Mouse (Mus musculus): ENCODE results near the gene Spag9. TPM values are rescaled to one million over a fixed set of nuclear protein-coding genes. Genes with fewer than 3 reads are reported as not detected.

Spag9 gene
- polyA plus RNA-seq, 1 experiment from 2014 or later = 17.8 TPM

DNA sequence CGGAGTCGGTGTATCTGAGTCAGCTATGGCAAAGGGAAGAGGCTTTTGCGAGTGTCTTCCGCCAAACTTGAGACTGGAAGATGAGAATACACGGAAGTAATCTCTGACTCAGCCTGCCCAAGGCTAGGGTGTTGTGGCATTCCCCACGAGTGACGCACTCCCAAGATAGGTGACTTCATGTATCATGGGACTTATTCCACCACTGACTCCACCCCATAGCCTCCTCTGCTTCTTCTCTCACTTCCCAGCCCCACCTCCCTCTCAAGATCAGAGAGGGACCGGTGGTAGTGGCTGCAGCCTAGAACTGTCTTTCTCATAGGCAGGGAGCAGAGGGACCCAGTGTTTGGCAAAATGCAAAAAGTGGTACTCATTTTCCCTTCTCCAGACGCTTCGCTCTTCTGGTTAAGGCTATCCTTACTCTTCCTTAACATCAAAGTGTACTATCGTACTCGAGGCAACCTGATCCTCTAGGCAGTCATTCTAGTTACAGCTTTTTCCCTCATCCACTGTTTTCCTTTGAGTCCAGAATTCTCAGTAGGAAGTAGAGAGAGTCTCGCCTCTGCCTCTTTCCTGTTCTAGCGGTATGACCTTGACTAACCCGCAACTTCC lies 676 bp upstream of the Spag9 start:
- peaks cover 20% of the 10 kb centered on the region for H3K4me1 ChIP-seq (ENCODE audit: control insufficient read depth, insufficient read depth, low read length)
- peak overlapping the region; percentile 100 for H3K27ac ChIP-seq (ENCODE audit: low read length)
- no peaks in the 10 kb centered on the region for H3K36me3 ChIP-seq (ENCODE audit: control insufficient read depth, insufficient read depth, low read length)
- no peaks in the 10 kb centered on the region for H3K27me3 ChIP-seq (replicated peaks; ENCODE audit: control insufficient read depth, insufficient read depth, low read length)
- ATAC-seq = peak; percentile 78
- peak overlapping the region; percentile 95 for H3K9ac ChIP-seq (ENCODE audit: low read depth, low read length)
- peak overlapping the region; percentile 99 for H3K4me3 ChIP-seq (ENCODE audit: low read length)
- peak overlapping the region; percentile 82 for H3K4me2 ChIP-seq (ENCODE audit: low read depth, low read length)
- 3% methylated on average over 15 of the region's 15 CpGs for WGBS
- H3K9me3 ChIP-seq (ENCODE audit: control insufficient read depth, low read length) = no peaks in the 10 kb centered on the region

DNA sequence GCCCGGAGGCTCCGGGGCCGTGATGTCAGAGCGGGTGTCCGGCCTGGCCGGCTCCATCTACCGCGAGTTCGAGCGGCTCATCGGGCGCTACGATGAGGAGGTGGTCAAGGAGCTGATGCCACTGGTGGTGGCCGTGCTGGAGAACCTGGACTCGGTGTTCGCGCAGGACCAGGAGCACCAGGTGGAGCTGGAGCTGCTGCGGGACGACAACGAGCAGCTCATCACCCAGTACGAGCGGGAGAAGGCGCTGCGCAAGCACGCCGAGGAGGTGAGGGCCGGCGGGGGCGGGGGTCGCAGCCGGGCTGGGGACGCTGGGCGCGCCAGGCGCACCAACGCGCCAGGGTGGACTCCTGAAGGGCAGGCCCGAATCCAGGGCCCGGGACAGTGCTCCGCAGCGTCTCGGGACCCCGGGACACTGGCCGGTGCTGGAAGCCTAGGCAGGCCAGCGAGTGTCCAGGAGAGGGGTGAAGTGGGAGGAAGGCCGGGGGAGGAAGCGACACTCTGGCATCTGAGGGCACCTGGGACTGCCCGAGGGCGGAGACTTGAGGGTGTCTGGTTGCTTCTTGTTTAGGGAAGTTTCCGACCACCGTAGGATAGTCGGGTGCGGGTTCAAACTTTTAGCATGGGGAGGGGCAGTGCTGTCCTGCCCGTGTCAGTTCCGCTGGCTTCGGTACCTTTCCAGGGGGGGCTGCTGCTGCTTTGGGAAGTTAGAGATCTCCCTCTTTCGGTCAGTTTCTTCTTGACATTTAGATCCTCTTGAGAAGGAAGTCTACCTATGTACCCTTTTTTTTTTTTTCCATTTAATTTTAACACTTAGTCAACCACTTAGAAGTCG lies 632 bp downstream of the Spag9 start:
- WGBS = under 1% methylated on average over 58 of the region's 58 CpGs
- Histone ChIP-seq H3K4me1 (ENCODE audit: control insufficient read depth, insufficient read depth, low read length) (peaks cover 20% of the 10 kb centered on the region), H3K36me3 (ENCODE audit: control insufficient read depth, insufficient read depth, low read length) (no peaks in the 10 kb centered on the region), H3K27me3 (replicated peaks; ENCODE audit: control insufficient read depth, insufficient read depth, low read length) (no peaks in the 10 kb centered on the region), H3K4me2 (ENCODE audit: low read depth, low read length) (peak overlapping the region; percentile 80), H3K9me3 (ENCODE audit: control insufficient read depth, low read length) (no peaks in the 10 kb centered on the region), H3K4me3 (ENCODE audit: low read length) (peak overlapping the region; percentile 99), H3K9ac (ENCODE audit: low read depth, low read length) (peak overlapping the region; percentile 95), H3K27ac (ENCODE audit: low read length) (peak overlapping the region; percentile 97)
- ATAC-seq = peak; percentile 39

DNA sequence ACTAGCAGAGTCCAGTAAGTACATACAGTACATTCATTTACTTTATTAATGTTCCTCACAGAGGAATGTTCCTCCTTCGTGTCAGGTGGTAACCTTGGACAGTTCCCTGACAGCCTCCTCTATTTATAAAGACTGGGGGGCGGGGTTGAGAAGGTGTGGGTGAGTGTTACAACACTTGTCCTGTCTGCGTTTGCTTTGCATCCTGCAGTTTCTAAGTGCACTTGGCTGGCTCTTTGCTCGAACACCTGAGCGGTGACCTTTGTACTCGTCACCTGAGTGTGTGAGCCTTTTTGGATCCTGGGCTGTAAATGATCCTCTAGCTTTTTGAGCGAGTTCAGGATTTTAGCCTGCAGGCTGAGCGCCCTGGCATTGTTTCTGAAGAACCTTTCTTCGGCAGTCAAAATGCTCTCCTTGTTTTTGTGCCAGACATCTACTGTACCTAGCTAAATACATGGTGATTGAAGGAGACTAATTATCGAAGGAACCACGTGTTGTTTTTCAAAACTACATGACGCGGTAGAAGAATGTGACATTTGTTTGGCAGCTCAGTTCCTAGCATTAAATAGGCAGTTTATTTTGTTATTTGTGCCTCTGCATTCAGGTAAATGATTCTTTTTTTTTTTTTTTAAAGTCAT lies 1.4 kb downstream of the Spag9 start:
- 28% methylated on average over 13 of the region's 13 CpGs for WGBS
- H3K9me3 ChIP-seq (ENCODE audit: control insufficient read depth, low read length) = no peaks in the 10 kb centered on the region
- H3K36me3 ChIP-seq (ENCODE audit: control insufficient read depth, insufficient read depth, low read length) = no peaks in the 10 kb centered on the region
- H3K27ac ChIP-seq (ENCODE audit: low read length) = peak overlapping the region; percentile 57; the same call in 1 of the 2 replicates
- peak; percentile 23 for ATAC-seq
- H3K4me2 ChIP-seq (ENCODE audit: low read depth, low read length) = peak overlapping the region; percentile 80
- H3K4me1 ChIP-seq (ENCODE audit: control insufficient read depth, insufficient read depth, low read length) = peaks cover 20% of the 10 kb centered on the region
- no peaks in the 10 kb centered on the region for H3K27me3 ChIP-seq (replicated peaks; ENCODE audit: control insufficient read depth, insufficient read depth, low read length)
- peak overlapping the region; percentile 99 for H3K4me3 ChIP-seq (ENCODE audit: low read length)
- peak overlapping the region; percentile 36; the same call in 1 of the 2 replicates for H3K9ac ChIP-seq (ENCODE audit: low read depth, low read length)

DNA sequence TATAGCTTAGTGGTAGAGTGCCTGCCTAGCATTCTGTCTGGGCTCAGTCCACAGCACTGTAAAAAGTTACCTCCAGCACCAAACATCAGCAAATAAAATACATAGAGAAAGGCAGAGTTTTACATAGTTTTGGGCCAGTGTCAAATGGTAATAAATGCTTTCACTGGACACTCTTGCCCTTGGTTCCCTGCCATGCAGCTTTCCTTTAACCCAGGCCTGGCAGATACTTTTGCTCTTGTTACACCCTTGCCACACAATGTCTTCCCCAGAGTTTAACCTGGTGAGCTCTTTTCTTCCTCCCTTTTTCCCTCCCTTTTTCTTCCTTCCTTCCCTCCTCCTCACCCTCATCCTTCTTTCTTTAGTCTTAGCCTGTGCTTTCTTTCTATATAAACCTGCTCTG lies 3.4 kb downstream of the Spag9 start:
- ATAC-seq = no peak
- Histone ChIP-seq H3K27me3 (replicated peaks; ENCODE audit: control insufficient read depth, insufficient read depth, low read length) (no peaks in the 10 kb centered on the region), H3K4me2 (ENCODE audit: low read depth, low read length) (no peak overlapping the region), H3K36me3 (ENCODE audit: control insufficient read depth, insufficient read depth, low read length) (no peaks in the 10 kb centered on the region), H3K27ac (ENCODE audit: low read length) (no peak overlapping the region), H3K9me3 (ENCODE audit: control insufficient read depth, low read length) (no peaks in the 10 kb centered on the region), H3K4me3 (ENCODE audit: low read length) (no peak overlapping the region), H3K9ac (ENCODE audit: low read depth, low read length) (no peak overlapping the region), H3K4me1 (ENCODE audit: control insufficient read depth, insufficient read depth, low read length) (peaks cover 20% of the 10 kb centered on the region)

DNA sequence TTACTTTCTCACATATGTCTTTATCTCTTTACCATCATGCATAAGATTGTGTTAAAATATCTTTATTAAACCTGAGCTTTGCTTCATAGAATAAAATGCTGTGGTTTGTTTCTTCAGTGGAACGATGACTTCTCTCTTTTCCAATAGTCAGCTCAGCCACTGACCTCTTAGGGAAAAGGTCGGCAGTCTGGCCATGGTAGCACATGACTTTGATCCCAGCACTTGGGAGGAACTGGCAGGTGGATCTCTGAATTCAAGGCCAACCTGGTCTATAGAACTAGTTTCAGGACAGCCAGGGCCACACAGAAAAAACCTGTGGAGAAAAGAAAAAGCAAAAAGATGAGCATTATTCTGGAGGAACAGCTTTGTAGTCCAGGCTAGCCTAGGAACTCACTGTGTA lies 7.5 kb downstream of the Spag9 start:
- no peak overlapping the region for H3K9ac ChIP-seq (ENCODE audit: low read depth, low read length)
- WGBS = 89% methylated on average over 2 of the region's 2 CpGs
- H3K27ac ChIP-seq (ENCODE audit: low read length) = no peak overlapping the region
- no peak for ATAC-seq
- H3K4me3 ChIP-seq (ENCODE audit: low read length) = no peak overlapping the region
- H3K4me1 ChIP-seq (ENCODE audit: control insufficient read depth, insufficient read depth, low read length) = peaks cover 4% of the 10 kb centered on the region; the same call in 1 of the 2 replicates
- H3K9me3 ChIP-seq (ENCODE audit: control insufficient read depth, low read length) = no peaks in the 10 kb centered on the region
- H3K36me3 ChIP-seq (ENCODE audit: control insufficient read depth, insufficient read depth, low read length) = no peaks in the 10 kb centered on the region
- H3K4me2 ChIP-seq (ENCODE audit: low read depth, low read length) = no peak overlapping the region
- H3K27me3 ChIP-seq (replicated peaks; ENCODE audit: control insufficient read depth, insufficient read depth, low read length) = no peaks in the 10 kb centered on the region

DNA sequence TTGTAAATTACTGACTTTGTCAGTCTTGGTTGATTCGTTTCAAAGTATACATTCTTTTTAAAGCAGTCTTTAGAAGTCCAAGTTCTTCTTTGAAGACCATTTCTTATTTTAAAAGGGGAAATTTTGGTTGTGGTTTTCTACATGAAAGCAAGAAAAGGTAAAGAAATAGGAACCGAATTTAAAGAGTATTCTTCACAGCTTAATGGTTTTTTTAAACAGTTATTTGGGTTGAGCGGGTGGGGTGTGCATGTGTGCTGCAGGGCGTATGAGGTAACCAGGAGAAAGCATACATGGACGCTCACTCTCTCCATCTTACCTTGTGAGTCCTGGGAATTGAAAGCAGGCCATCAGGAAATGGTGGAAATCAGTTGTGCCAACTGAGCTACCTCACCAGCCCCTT lies 23.2 kb downstream of the Spag9 start:
- Histone ChIP-seq H3K4me1 (ENCODE audit: control insufficient read depth, insufficient read depth, low read length) (no peaks in the 10 kb centered on the region), H3K36me3 (ENCODE audit: control insufficient read depth, insufficient read depth, low read length) (peaks cover 4% of the 10 kb centered on the region; the same call in 1 of the 2 replicates), H3K9ac (ENCODE audit: low read depth, low read length) (no peak overlapping the region), H3K9me3 (ENCODE audit: control insufficient read depth, low read length) (no peaks in the 10 kb centered on the region), H3K4me2 (ENCODE audit: low read depth, low read length) (no peak overlapping the region), H3K27me3 (replicated peaks; ENCODE audit: control insufficient read depth, insufficient read depth, low read length) (no peaks in the 10 kb centered on the region), H3K4me3 (ENCODE audit: low read length) (no peak overlapping the region), H3K27ac (ENCODE audit: low read length) (no peak overlapping the region)
- no peak for ATAC-seq
- 89% methylated on average over 5 of the region's 5 CpGs for WGBS

DNA sequence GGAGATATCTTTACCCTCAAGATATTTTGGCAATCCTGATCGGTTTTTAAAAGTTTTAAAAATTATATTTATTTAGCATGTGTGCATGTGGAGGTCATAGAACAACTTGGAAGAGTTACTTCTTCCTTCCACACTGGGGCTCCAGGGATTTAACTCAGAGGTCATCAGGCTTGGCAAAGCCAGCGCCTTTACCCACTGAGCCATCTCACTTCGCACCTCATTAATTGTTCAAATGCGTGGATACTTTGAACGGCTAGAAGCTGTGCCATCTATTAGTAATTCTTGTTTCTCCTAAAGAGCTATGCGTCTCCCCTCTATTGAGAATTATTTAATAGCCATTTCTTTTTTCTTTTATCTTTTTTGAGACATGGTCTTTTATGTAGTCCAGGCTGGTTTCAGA lies 24.5 kb downstream of the Spag9 start:
- no peak overlapping the region for H3K9ac ChIP-seq (ENCODE audit: low read depth, low read length)
- no peaks in the 10 kb centered on the region for H3K27me3 ChIP-seq (replicated peaks; ENCODE audit: control insufficient read depth, insufficient read depth, low read length)
- no peaks in the 10 kb centered on the region for H3K4me1 ChIP-seq (ENCODE audit: control insufficient read depth, insufficient read depth, low read length)
- no peak overlapping the region for H3K27ac ChIP-seq (ENCODE audit: low read length)
- no peak overlapping the region for H3K4me2 ChIP-seq (ENCODE audit: low read depth, low read length)
- no peak overlapping the region for H3K4me3 ChIP-seq (ENCODE audit: low read length)
- H3K36me3 ChIP-seq (ENCODE audit: control insufficient read depth, insufficient read depth, low read length) = peaks cover 4% of the 10 kb centered on the region; the same call in 1 of the 2 replicates
- 82% methylated on average over 6 of the region's 6 CpGs for WGBS
- H3K9me3 ChIP-seq (ENCODE audit: control insufficient read depth, low read length) = no peaks in the 10 kb centered on the region
- ATAC-seq = no peak

DNA sequence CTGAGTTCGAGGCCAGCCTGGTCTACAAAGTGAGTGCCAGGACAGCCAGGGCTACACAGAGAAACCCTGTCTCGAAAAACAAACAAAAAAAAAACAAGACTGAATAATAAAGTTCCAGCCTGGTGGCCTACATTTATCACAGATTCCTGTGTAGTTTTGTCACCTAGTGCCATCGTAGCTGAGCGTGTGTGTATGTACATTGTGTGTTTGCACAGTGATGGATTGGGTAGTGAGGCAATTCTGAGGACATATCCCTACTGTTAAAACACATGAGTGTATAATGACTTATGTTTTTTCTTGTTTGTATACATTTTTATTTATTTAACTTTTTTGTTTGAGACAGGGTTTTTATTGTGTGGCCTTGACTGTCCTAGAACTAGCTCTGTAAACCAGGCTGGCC lies 30.4 kb downstream of the Spag9 start:
- Histone ChIP-seq H3K27me3 (replicated peaks; ENCODE audit: control insufficient read depth, insufficient read depth, low read length) (no peaks in the 10 kb centered on the region), H3K4me1 (ENCODE audit: control insufficient read depth, insufficient read depth, low read length) (no peaks in the 10 kb centered on the region), H3K27ac (ENCODE audit: low read length) (no peak overlapping the region), H3K9me3 (ENCODE audit: control insufficient read depth, low read length) (no peaks in the 10 kb centered on the region), H3K4me2 (ENCODE audit: low read depth, low read length) (no peak overlapping the region), H3K9ac (ENCODE audit: low read depth, low read length) (no peak overlapping the region), H3K4me3 (ENCODE audit: low read length) (no peak overlapping the region), H3K36me3 (ENCODE audit: control insufficient read depth, insufficient read depth, low read length) (no peaks in the 10 kb centered on the region)
- 78% methylated on average over 4 of the region's 4 CpGs for whole genome bisulfite sequencing
- ATAC-seq = no peak

DNA sequence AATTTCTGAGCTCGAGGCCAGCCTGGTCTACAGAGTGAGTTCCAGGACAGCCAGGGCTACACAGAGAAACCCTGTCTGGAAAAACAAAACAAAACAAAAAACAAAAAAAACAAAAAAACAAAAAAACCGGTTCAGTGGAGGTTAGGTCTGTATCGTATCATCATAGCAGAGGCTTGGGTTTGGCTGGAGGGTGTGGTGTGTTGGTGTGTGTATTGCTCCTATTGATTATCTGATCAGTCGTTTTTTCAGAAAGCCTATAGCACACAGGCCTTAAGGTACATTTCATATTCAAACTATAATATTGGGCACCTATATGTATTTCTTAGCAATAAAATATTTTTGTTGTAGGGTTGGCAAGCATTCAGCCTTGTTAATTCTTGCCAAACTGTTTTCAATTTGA lies 36.2 kb downstream of the Spag9 start:
- Histone ChIP-seq H3K27me3 (replicated peaks; ENCODE audit: control insufficient read depth, insufficient read depth, low read length) (no peaks in the 10 kb centered on the region), H3K4me3 (ENCODE audit: low read length) (no peak overlapping the region), H3K36me3 (ENCODE audit: control insufficient read depth, insufficient read depth, low read length) (no peaks in the 10 kb centered on the region), H3K9me3 (ENCODE audit: control insufficient read depth, low read length) (no peaks in the 10 kb centered on the region), H3K4me2 (ENCODE audit: low read depth, low read length) (no peak overlapping the region), H3K27ac (ENCODE audit: low read length) (no peak overlapping the region), H3K9ac (ENCODE audit: low read depth, low read length) (no peak overlapping the region), H3K4me1 (ENCODE audit: control insufficient read depth, insufficient read depth, low read length) (no peaks in the 10 kb centered on the region)
- ATAC-seq = no peak
- WGBS = 87% methylated on average over 4 of the region's 4 CpGs
